Mouse (Mus musculus) liver, embryonic 15.5 days (tissue): ENCODE measurements around the gene Cpsf2. TPM values are rescaled to one million over a fixed set of nuclear protein-coding genes. Genes with fewer than 3 reads are reported as not detected.
"Not testable (repeated sequence)": the region's sequence is repeated elsewhere in the genome, so short reads cannot be mapped to it uniquely, and the experiment has no call there.

ENCODE experiments used
- ATAC-seq: fragments of 200-750 bp; cut with Nextera tagmentation; 2 replicates; pipeline ENCODE4 v1.8.0; 2017; ENCODE audit warnings: moderate number of reproducible peaks, mild to moderate bottlenecking, moderate library complexity; ENCODE audit not compliant: insufficient read depth
- H3K27ac ChIP-seq: fragments of 300-500 bp; sonication (generic); replicated peaks from 2 replicates; pipeline ENCODE4 v1.5.1; 2015; ENCODE audit warnings: mild to moderate bottlenecking, inconsistent platforms
- H3K27me3 ChIP-seq: fragments of 300-500 bp; sonication (generic); 2 replicates; pipeline ENCODE4 v1.6.1; 2015; ENCODE audit warnings: mild to moderate bottlenecking, inconsistent platforms
- H3K36me3 ChIP-seq: fragments of 300-500 bp; sonication (generic); replicated peaks from 2 replicates; pipeline ENCODE4 v1.6.1; 2015; ENCODE audit warnings: moderate library complexity, mild to moderate bottlenecking, inconsistent platforms
- H3K4me1 ChIP-seq: fragments of 300-500 bp; sonication (generic); replicated peaks from 2 replicates; pipeline ENCODE4 v1.6.1; 2015; ENCODE audit warnings: inconsistent platforms
- H3K4me2 ChIP-seq: fragments of 300-500 bp; sonication (generic); 2 replicates; pipeline ENCODE4 v1.6.1; 2015; ENCODE audit warnings: moderate library complexity, mild to moderate bottlenecking, inconsistent platforms
- H3K4me3 ChIP-seq: fragments of 300-500 bp; sonication (generic); replicated peaks from 2 replicates; pipeline ENCODE4 v1.5.1; 2015; ENCODE audit warnings: mild to moderate bottlenecking, inconsistent platforms
- H3K9ac ChIP-seq: fragments of 300-500 bp; sonication (generic); 2 replicates; pipeline ENCODE4 v1.6.1; 2015; ENCODE audit warnings: moderate library complexity, mild to moderate bottlenecking, inconsistent platforms
- H3K9me3 ChIP-seq: fragments of 300-500 bp; sonication (generic); replicated peaks from 2 replicates; pipeline ENCODE4 v1.6.1; 2016; ENCODE audit warnings: inconsistent platforms
- WGBS: fragments of 180-500 bp; shearing (Covaris S2); methylation state at CpG from one replicate; pipeline ENCODE4 v1.1.7; 2015; ENCODE audit warnings: mixed read lengths; ENCODE audit not compliant: insufficient replicate concordance; 5-methylcytosine and 5-hydroxymethylcytosine counted together
- polyA plus RNA-seq: library from polyadenylated mRNA; unstranded; fragments of >200 nt; fragmentation: Nextera tagmentation; extraction: Ambion mirVana; gene quantifications from 2 replicates; pipeline ENCODE4 v1.2.1, GENCODE M21; 2015

Gene Cpsf2
- polyA plus RNA-seq, 1 experiment from 2014 or later: 16.5 TPM

- peak overlapping the region; percentile 93 for H3K4me3 ChIP-seq
- not testable (repeated sequence) for H3K36me3 ChIP-seq, H3K27me3 ChIP-seq, H3K9me3 ChIP-seq, ATAC-seq
- peaks cover 22% of the 10 kb centered on the region for H3K4me1 ChIP-seq
- 0 out of 2 replicates have a peak overlapping the region, but pooled peaks have one; percentile 51 for H3K27ac ChIP-seq
- 70% methylated on average over 5 of the region's 5 CpGs for WGBS
- peak overlapping the region; percentile 26; the same call in 1 of the 2 replicates for H3K9ac ChIP-seq
- H3K4me2 ChIP-seq: peak overlapping the region; percentile 80
Observed at GRCm38 (mm10) chr12:101958960-101959780, 16.6 kb upstream of the Cpsf2 start.

GRCm38 (mm10) chr12:101971311-101971710 lies 4.5 kb upstream of the Cpsf2 start:
- H3K9me3 ChIP-seq: no peaks in the 10 kb centered on the region
- no peak overlapping the region for H3K9ac ChIP-seq
- peaks cover 27% of the 10 kb centered on the region for H3K4me1 ChIP-seq
- no peaks in the 10 kb centered on the region for H3K27me3 ChIP-seq
- no peak for ATAC-seq
- no peak overlapping the region for H3K27ac ChIP-seq
- no peak overlapping the region for H3K4me3 ChIP-seq
- peaks cover 37% of the 10 kb centered on the region for H3K36me3 ChIP-seq
- 83% methylated on average over 2 of the region's 2 CpGs for WGBS
- no peak overlapping the region for H3K4me2 ChIP-seq

- H3K4me2 ChIP-seq: no peak overlapping the region
- H3K9me3 ChIP-seq: no peaks in the 10 kb centered on the region
- ATAC-seq: no peak
- peaks cover 29% of the 10 kb centered on the region for H3K36me3 ChIP-seq
- no peak overlapping the region for H3K27ac ChIP-seq
- 88% methylated on average over 3 of the region's 3 CpGs for WGBS
- H3K4me1 ChIP-seq: peaks cover 34% of the 10 kb centered on the region
- H3K27me3 ChIP-seq: no peaks in the 10 kb centered on the region
- H3K4me3 ChIP-seq: no peak overlapping the region
- H3K9ac ChIP-seq: no peak overlapping the region
Observed at GRCm38 (mm10) chr12:101972230-101972629, 3.6 kb upstream of the Cpsf2 start.

GRCm38 (mm10) chr12:101974571-101974970 lies 1.2 kb upstream of the Cpsf2 start:
- H3K9me3 ChIP-seq: no peaks in the 10 kb centered on the region
- H3K4me3 ChIP-seq: peak overlapping the region; percentile 97
- H3K4me2 ChIP-seq: peak overlapping the region; percentile 74
- 0% methylated on average over 1 of the region's 1 CpGs for WGBS
- no peak for ATAC-seq
- peak overlapping the region; percentile 92 for H3K27ac ChIP-seq
- H3K36me3 ChIP-seq: peaks cover 10% of the 10 kb centered on the region; the same call in 1 of the 2 replicates
- no peaks in the 10 kb centered on the region for H3K27me3 ChIP-seq
- peaks cover 56% of the 10 kb centered on the region for H3K4me1 ChIP-seq
- peak overlapping the region; percentile 89 for H3K9ac ChIP-seq

- no peaks in the 10 kb centered on the region for H3K9me3 ChIP-seq
- 1% methylated on average over 23 of the region's 23 CpGs for WGBS
- peaks cover 62% of the 10 kb centered on the region for H3K4me1 ChIP-seq
- peak overlapping the region; percentile 74 for H3K4me2 ChIP-seq
- H3K36me3 ChIP-seq: peaks cover 5% of the 10 kb centered on the region; the same call in 1 of the 2 replicates
- no peaks in the 10 kb centered on the region for H3K27me3 ChIP-seq
- H3K9ac ChIP-seq: peak overlapping the region; percentile 89
- peak overlapping the region; percentile 97 for H3K4me3 ChIP-seq
- peak overlapping the region; percentile 92 for H3K27ac ChIP-seq
- peak; percentile 52 for ATAC-seq
Observed at GRCm38 (mm10) chr12:101975167-101975600, 604 bp upstream of the Cpsf2 start.

- peaks cover 75% of the 10 kb centered on the region for H3K4me1 ChIP-seq
- H3K27me3 ChIP-seq: no peaks in the 10 kb centered on the region
- peak overlapping the region; percentile 89 for H3K9ac ChIP-seq
- peak overlapping the region; percentile 92 for H3K27ac ChIP-seq
- no peaks in the 10 kb centered on the region for H3K9me3 ChIP-seq
- peak overlapping the region; percentile 74 for H3K4me2 ChIP-seq
- H3K4me3 ChIP-seq: peak overlapping the region; percentile 97
- ATAC-seq: no peak
- H3K36me3 ChIP-seq: peaks cover 7% of the 10 kb centered on the region; the same call in 1 of the 2 replicates
- 11% methylated on average over 13 of the region's 13 CpGs for WGBS
Observed at GRCm38 (mm10) chr12:101976651-101977403, 1.0 kb downstream of the Cpsf2 start.

GRCm38 (mm10) chr12:101977404-101977915 lies 1.7 kb downstream of the Cpsf2 start:
- peak overlapping the region; percentile 97 for H3K4me3 ChIP-seq
- H3K27ac ChIP-seq: peak overlapping the region; percentile 92
- peaks cover 8% of the 10 kb centered on the region for H3K36me3 ChIP-seq
- no peak for ATAC-seq
- peak overlapping the region; percentile 89 for H3K9ac ChIP-seq
- no peaks in the 10 kb centered on the region for H3K9me3 ChIP-seq
- H3K27me3 ChIP-seq: no peaks in the 10 kb centered on the region
- H3K4me2 ChIP-seq: peak overlapping the region; percentile 74
- H3K4me1 ChIP-seq: peaks cover 71% of the 10 kb centered on the region
- 61% methylated on average over 10 of the region's 10 CpGs for WGBS

GRCm38 (mm10) chr12:101978162-101978561 lies 2.4 kb downstream of the Cpsf2 start:
- Histone ChIP-seq H3K9me3 (no peaks in the 10 kb centered on the region), H3K4me1 (peaks cover 66% of the 10 kb centered on the region), H3K4me3 (peak overlapping the region; percentile 97), H3K27ac (peak overlapping the region; percentile 92), H3K4me2 (peak overlapping the region; percentile 74), H3K27me3 (no peaks in the 10 kb centered on the region), H3K9ac (peak overlapping the region; percentile 89), H3K36me3 (peaks cover 15% of the 10 kb centered on the region)
- 20% methylated on average over 5 of the region's 5 CpGs for WGBS
- no peak for ATAC-seq

- peak overlapping the region; percentile 92 for H3K27ac ChIP-seq
- H3K4me3 ChIP-seq: no peak overlapping the region
- H3K36me3 ChIP-seq: peaks cover 19% of the 10 kb centered on the region
- WGBS: 79% methylated on average over 1 of the region's 1 CpGs
- H3K9ac ChIP-seq: 0 out of 2 replicates have a peak overlapping the region, but pooled peaks have one; percentile 14
- peaks cover 62% of the 10 kb centered on the region for H3K4me1 ChIP-seq
- ATAC-seq: no peak
- peak overlapping the region; percentile 74 for H3K4me2 ChIP-seq
- no peaks in the 10 kb centered on the region for H3K9me3 ChIP-seq
- no peaks in the 10 kb centered on the region for H3K27me3 ChIP-seq
Observed at GRCm38 (mm10) chr12:101978588-101978987, 2.8 kb downstream of the Cpsf2 start.

- H3K9me3 ChIP-seq: no peaks in the 10 kb centered on the region
- peak overlapping the region; percentile 80 for H3K27ac ChIP-seq
- H3K9ac ChIP-seq: no peak overlapping the region
- no peak overlapping the region for H3K4me3 ChIP-seq
- H3K4me1 ChIP-seq: peaks cover 56% of the 10 kb centered on the region
- H3K27me3 ChIP-seq: no peaks in the 10 kb centered on the region
- WGBS: 34% methylated on average over 8 of the region's 8 CpGs
- peaks cover 26% of the 10 kb centered on the region for H3K36me3 ChIP-seq
- ATAC-seq: no peak
- peak overlapping the region; percentile 44 for H3K4me2 ChIP-seq
Observed at GRCm38 (mm10) chr12:101979213-101979750, 3.5 kb downstream of the Cpsf2 start.
